Mouse (Mus musculus) C2C12 (cell line): ENCODE results near the gene Ccl7.

ENCODE experiments used
- CTCF ChIP-seq: IDR thresholded peaks from one replicate; pipeline ENCODE4 v1.5.1; 2011; ENCODE audit not compliant: control insufficient read depth, insufficient read depth, insufficient read length
- FOSL1 ChIP-seq: IDR thresholded peaks from one replicate; pipeline ENCODE4 v1.8.0; 2011; ENCODE audit warnings: mild to moderate bottlenecking, low read length; ENCODE audit not compliant: poor library complexity, insufficient read depth, severe bottlenecking
- MAX ChIP-seq: IDR thresholded peaks from one replicate; pipeline ENCODE4 v1.6.1; 2011; ENCODE audit warnings: mild to moderate bottlenecking, control low read depth
- MYOD1 ChIP-seq: IDR thresholded peaks from one replicate; pipeline ENCODE4 v1.6.1; 2011; ENCODE audit warnings: low read depth; ENCODE audit not compliant: control insufficient read depth, insufficient read length

GRCm38 (mm10) chr11:82004810-82005209, 40.7 kb upstream of the Ccl7 start:
- TF ChIP-seq MAX (no peak), CTCF (no peak), FOSL1 (no peak), MYOD1 (no peak)
